Mouse (Mus musculus) erythroblast, embryonic 14.5 days (primary cell): ENCODE measurements around the gene E330017A01Rik. TPM values are rescaled to one million over a fixed set of nuclear protein-coding genes. Genes with fewer than 3 reads are reported as not detected.
A peak's percentile ranks its signal among the peaks of the same experiment; 100 is the strongest.

Experiments used
- H3K27me3 ChIP-seq: 2 replicates; pipeline ENCODE4 v1.6.1; 2012; ENCODE audit warnings: inconsistent platforms; ENCODE audit not compliant: control insufficient read depth
- H3K36me3 ChIP-seq: 2 replicates; pipeline ENCODE4 v1.6.1; 2012; ENCODE audit warnings: mild to moderate bottlenecking, inconsistent platforms; ENCODE audit not compliant: control insufficient read depth
- H3K4me1 ChIP-seq: 2 replicates; pipeline ENCODE4 v1.6.1; 2012; ENCODE audit warnings: inconsistent platforms; ENCODE audit not compliant: control insufficient read depth
- H3K4me3 ChIP-seq: replicated peaks from 2 replicates; pipeline ENCODE3; 2012; ENCODE audit warnings: moderate library complexity, mild to moderate bottlenecking, inconsistent platforms
- H3K9me3 ChIP-seq: 2 replicates; pipeline ENCODE4 v1.6.1; 2012; ENCODE audit warnings: low read length, inconsistent platforms, mixed read lengths; ENCODE audit not compliant: control insufficient read depth
- GATA1 ChIP-seq: IDR thresholded peaks from 2 replicates; pipeline ENCODE4 v1.6.1; 2012; ENCODE audit warnings: low read length, inconsistent platforms, mixed read lengths
- TAL1 ChIP-seq: IDR thresholded peaks from 3 replicates; pipeline ENCODE4 v1.6.1; 2012; ENCODE audit warnings: low read length, inconsistent platforms, mixed read lengths
- polyA plus RNA-seq: library from polyadenylated mRNA; stranded (reverse); fragments of >175 nt; gene quantifications from 2 replicates; pipeline ENCODE4 v1.2.3, GENCODE M21; 2012

The E330017A01Rik gene
- polyA plus RNA-seq, 1 experiment: not detected

- H3K36me3 ChIP-seq: no peaks in the 10 kb centered on the region
- TF ChIP-seq GATA1 (no peak), TAL1 (no peak)
- H3K27me3 ChIP-seq: no peaks in the 10 kb centered on the region
- H3K4me3 ChIP-seq: no peak overlapping the region
- H3K9me3 ChIP-seq: no peaks in the 10 kb centered on the region
- peaks cover 9% of the 10 kb centered on the region for H3K4me1 ChIP-seq
These were observed 25.6 kb downstream of the E330017A01Rik start for GRCm38 (mm10) chr16:58612969-58613368.

- Histone ChIP-seq H3K27me3 (no peaks in the 10 kb centered on the region), H3K4me1 (peaks cover 51% of the 10 kb centered on the region), H3K4me3 (no peak overlapping the region), H3K9me3 (no peaks in the 10 kb centered on the region), H3K36me3 (no peaks in the 10 kb centered on the region)
- TF ChIP-seq TAL1: no peak
- no peak for TF ChIP-seq GATA1
These were observed 31.4 kb downstream of the E330017A01Rik start for GRCm38 (mm10) chr16:58607101-58607500.

- Histone ChIP-seq H3K27me3 (no peaks in the 10 kb centered on the region), H3K4me3 (peak overlapping the region; percentile 26), H3K9me3 (no peaks in the 10 kb centered on the region), H3K4me1 (peaks cover 49% of the 10 kb centered on the region), H3K36me3 (no peaks in the 10 kb centered on the region)
- TF ChIP-seq TAL1 (peak; percentile 41; the same call in 1 of the 3 replicates), GATA1 (0 out of 2 replicates have a peak, but pooled peaks have one; percentile 9)
These were observed 33.9 kb downstream of the E330017A01Rik start for GRCm38 (mm10) chr16:58604680-58605079.

GRCm38 (mm10) chr16:58603831-58604230, 34.7 kb downstream of the E330017A01Rik start:
- Histone ChIP-seq H3K9me3 (no peaks in the 10 kb centered on the region), H3K4me1 (peaks cover 49% of the 10 kb centered on the region), H3K27me3 (no peaks in the 10 kb centered on the region), H3K36me3 (no peaks in the 10 kb centered on the region), H3K4me3 (no peak overlapping the region)
- TF ChIP-seq GATA1 (no peak; the same call in 1 of the 2 replicates), TAL1 (no peak)

- H3K4me1 ChIP-seq: peaks cover 28% of the 10 kb centered on the region
- TF ChIP-seq GATA1: no peak
- TF ChIP-seq TAL1: no peak
- H3K36me3 ChIP-seq: no peaks in the 10 kb centered on the region
- no peak overlapping the region for H3K4me3 ChIP-seq
- H3K9me3 ChIP-seq: no peaks in the 10 kb centered on the region
- no peaks in the 10 kb centered on the region for H3K27me3 ChIP-seq
These were observed 37.7 kb downstream of the E330017A01Rik start for GRCm38 (mm10) chr16:58600846-58601245.

- Histone ChIP-seq H3K36me3 (no peaks in the 10 kb centered on the region), H3K9me3 (no peaks in the 10 kb centered on the region), H3K27me3 (no peaks in the 10 kb centered on the region), H3K4me1 (peaks cover 2% of the 10 kb centered on the region), H3K4me3 (no peak overlapping the region)
- TF ChIP-seq GATA1 (no peak), TAL1 (no peak)
These were observed 47.2 kb downstream of the E330017A01Rik start for GRCm38 (mm10) chr16:58591299-58591698.

GRCm38 (mm10) chr16:58589444-58589843, 49.1 kb downstream of the E330017A01Rik start:
- no peak for TF ChIP-seq TAL1
- no peak for TF ChIP-seq GATA1
- Histone ChIP-seq H3K9me3 (no peaks in the 10 kb centered on the region), H3K27me3 (no peaks in the 10 kb centered on the region), H3K4me3 (no peak overlapping the region), H3K36me3 (no peaks in the 10 kb centered on the region), H3K4me1 (peaks cover 2% of the 10 kb centered on the region)

Other genes with a start within 250 kb of the E330017A01Rik start
- gene Dcbld2, start 230.3 kb downstream of the E330017A01Rik start, polyA plus RNA-seq: 0.14 and 0.24 TPM in 2 replicates
- 10.4 and 11.5 TPM in 2 replicates for gene St3gal6, start 114.5 kb downstream of the E330017A01Rik start, polyA plus RNA-seq
- not detected in 2 replicates for gene Gm813, start 21.8 kb downstream of the E330017A01Rik start, polyA plus RNA-seq
- 45.0 and 55.5 TPM in 2 replicates for gene Cpox, start 31.6 kb upstream of the E330017A01Rik start, polyA plus RNA-seq
- not detected in 2 replicates for gene Gpr15, start 80.3 kb upstream of the E330017A01Rik start, polyA plus RNA-seq
- 0.21 and 0.29 TPM in 2 replicates for gene Cldnd1, start 89.2 kb upstream of the E330017A01Rik start, polyA plus RNA-seq
- 0.04 TPM in 1 of 2 replicates, not detected in the other for gene Olfr172, start 124.4 kb upstream of the E330017A01Rik start, polyA plus RNA-seq
- gene Olfr173, start 161.5 kb upstream of the E330017A01Rik start, polyA plus RNA-seq: not detected in 2 replicates
- not detected in 2 replicates for gene Olfr175-ps1, start 188.0 kb upstream of the E330017A01Rik start, polyA plus RNA-seq
- gene Olfr177, start 236.0 kb upstream of the E330017A01Rik start, polyA plus RNA-seq: not detected in 2 replicates